Mouse (Mus musculus): ENCODE data around the gene Begain. TPM values are rescaled to one million over a fixed set of nuclear protein-coding genes. Genes with fewer than 3 reads are reported as not detected.

The Begain gene
- 30.8 and 34.0 TPM in 2 replicates for polyA plus RNA-seq (2015; fragmentation: Nextera tagmentation; extraction: Ambion mirVana)

GRCm38 (mm10) chr12:109068167-109068653 lies at the start of gene Begain:
Gene Begain, minus strand, starts transcription at chr12:109068217.
- Histone ChIP-seq H3K36me3 (replicated peaks) (no peaks in the 10 kb centered on the region), H3K9me3 (no peaks in the 10 kb centered on the region), H3K4me1 (peaks cover 18% of the 10 kb centered on the region), H3K9ac (peak within 1 kb of the TSS; percentile 76), H3K27ac (peak within 1 kb of the TSS; percentile 53), H3K4me2 (peak within 1 kb of the TSS; percentile 91), H3K27me3 (replicated peaks) (peaks cover 7% of the 10 kb centered on the region; the same call in 1 of the 2 replicates), H3K4me3 (peak within 1 kb of the TSS; percentile 61)
- ATAC-seq (replicated peaks): peak; percentile 79
- WGBS: 3% methylated on average over 18 of the region's 48 CpGs

GRCm38 (mm10) chr12:109115707-109116106 lies 47.7 kb upstream of the Begain start:
- WGBS: 68% methylated on average over 8 of the region's 8 CpGs

GRCm38 (mm10) chr12:109115161-109115560 lies 47.1 kb upstream of the Begain start:
- H3K36me3 ChIP-seq (replicated peaks): no peaks in the 10 kb centered on the region
- 79% methylated on average over 10 of the region's 10 CpGs for WGBS
- H3K4me2 ChIP-seq: no peak overlapping the region
- peaks cover 11% of the 10 kb centered on the region for H3K4me1 ChIP-seq
- ATAC-seq (replicated peaks): no peak
- H3K9ac ChIP-seq: no peak overlapping the region
- no peaks in the 10 kb centered on the region for H3K27me3 ChIP-seq (replicated peaks)
- H3K27ac ChIP-seq: no peak overlapping the region
- no peaks in the 10 kb centered on the region for H3K9me3 ChIP-seq
- no peak overlapping the region for H3K4me3 ChIP-seq

More at GRCm38 (mm10) chr12:109115707-109116106, 47.7 kb upstream of the Begain start:
- Histone ChIP-seq H3K4me2 (no peak overlapping the region), H3K36me3 (replicated peaks) (no peaks in the 10 kb centered on the region), H3K4me3 (no peak overlapping the region), H3K9ac (no peak overlapping the region), H3K27ac (no peak overlapping the region), H3K27me3 (replicated peaks) (no peaks in the 10 kb centered on the region), H3K4me1 (peaks cover 11% of the 10 kb centered on the region), H3K9me3 (no peaks in the 10 kb centered on the region)
- no peak for ATAC-seq (replicated peaks)

- H3K4me1 ChIP-seq: peaks cover 11% of the 10 kb centered on the region
- H3K27me3 ChIP-seq (replicated peaks): no peaks in the 10 kb centered on the region
- H3K4me2 ChIP-seq: no peak overlapping the region
- H3K27ac ChIP-seq: no peak overlapping the region
- H3K36me3 ChIP-seq (replicated peaks): no peaks in the 10 kb centered on the region
- H3K9me3 ChIP-seq: no peaks in the 10 kb centered on the region
- H3K9ac ChIP-seq: no peak overlapping the region
- no peak overlapping the region for H3K4me3 ChIP-seq
- ATAC-seq (replicated peaks): no peak
- 54% methylated on average over 10 of the region's 10 CpGs for WGBS
Observed at GRCm38 (mm10) chr12:109112996-109113592, 45.1 kb upstream of the Begain start.

- Histone ChIP-seq H3K27ac (no peak overlapping the region), H3K36me3 (replicated peaks) (no peaks in the 10 kb centered on the region), H3K4me2 (no peak overlapping the region), H3K4me3 (no peak overlapping the region), H3K4me1 (peaks cover 11% of the 10 kb centered on the region), H3K27me3 (replicated peaks) (no peaks in the 10 kb centered on the region), H3K9ac (no peak overlapping the region), H3K9me3 (no peaks in the 10 kb centered on the region)
- no peak for ATAC-seq (replicated peaks)
- 43% methylated on average over 9 of the region's 9 CpGs for WGBS
Observed at GRCm38 (mm10) chr12:109112354-109112995, 44.5 kb upstream of the Begain start.

GRCm38 (mm10) chr12:109108911-109109310 lies 40.9 kb upstream of the Begain start:
- Histone ChIP-seq H3K36me3 (replicated peaks) (no peaks in the 10 kb centered on the region), H3K9me3 (no peaks in the 10 kb centered on the region), H3K4me1 (peaks cover 11% of the 10 kb centered on the region), H3K4me2 (no peak overlapping the region), H3K27ac (no peak overlapping the region), H3K4me3 (no peak overlapping the region), H3K9ac (no peak overlapping the region), H3K27me3 (replicated peaks) (no peaks in the 10 kb centered on the region)
- 91% methylated on average over 13 of the region's 13 CpGs for WGBS
- ATAC-seq (replicated peaks): no peak

- H3K4me1 ChIP-seq: no peaks in the 10 kb centered on the region
- no peaks in the 10 kb centered on the region for H3K36me3 ChIP-seq (replicated peaks)
- WGBS: 87% methylated on average over 7 of the region's 7 CpGs
- H3K27me3 ChIP-seq (replicated peaks): no peaks in the 10 kb centered on the region
- no peak for ATAC-seq (replicated peaks)
- no peaks in the 10 kb centered on the region for H3K9me3 ChIP-seq
- H3K4me3 ChIP-seq: no peak overlapping the region
- no peak overlapping the region for H3K4me2 ChIP-seq
- no peak overlapping the region for H3K9ac ChIP-seq
- no peak overlapping the region for H3K27ac ChIP-seq
Observed at GRCm38 (mm10) chr12:109100381-109100780, 32.4 kb upstream of the Begain start.

GRCm38 (mm10) chr12:109090456-109091130 lies 22.6 kb upstream of the Begain start:
- Histone ChIP-seq H3K36me3 (replicated peaks) (no peaks in the 10 kb centered on the region), H3K4me2 (no peak overlapping the region), H3K27ac (no peak overlapping the region), H3K27me3 (replicated peaks) (no peaks in the 10 kb centered on the region), H3K4me3 (no peak overlapping the region), H3K9me3 (no peaks in the 10 kb centered on the region), H3K9ac (no peak overlapping the region), H3K4me1 (no peaks in the 10 kb centered on the region)
- 62% methylated on average over 13 of the region's 13 CpGs for WGBS
- ATAC-seq (replicated peaks): no peak

- Histone ChIP-seq H3K9ac (no peak overlapping the region), H3K9me3 (no peaks in the 10 kb centered on the region), H3K4me3 (no peak overlapping the region), H3K36me3 (replicated peaks) (no peaks in the 10 kb centered on the region), H3K27ac (no peak overlapping the region), H3K4me1 (no peaks in the 10 kb centered on the region), H3K27me3 (replicated peaks) (no peaks in the 10 kb centered on the region), H3K4me2 (no peak overlapping the region)
- ATAC-seq (replicated peaks): no peak
- 86% methylated on average over 14 of the region's 14 CpGs for WGBS
Observed at GRCm38 (mm10) chr12:109090041-109090440, 22.0 kb upstream of the Begain start.

GRCm38 (mm10) chr12:109086111-109086510 lies 18.1 kb upstream of the Begain start:
- no peak overlapping the region for H3K9ac ChIP-seq
- no peak overlapping the region for H3K4me2 ChIP-seq
- WGBS: 76% methylated on average over 2 of the region's 2 CpGs
- no peak for ATAC-seq (replicated peaks)
- H3K4me3 ChIP-seq: no peak overlapping the region
- H3K27ac ChIP-seq: no peak overlapping the region
- no peaks in the 10 kb centered on the region for H3K27me3 ChIP-seq (replicated peaks)
- H3K4me1 ChIP-seq: no peaks in the 10 kb centered on the region
- no peaks in the 10 kb centered on the region for H3K9me3 ChIP-seq
- H3K36me3 ChIP-seq (replicated peaks): no peaks in the 10 kb centered on the region

- no peaks in the 10 kb centered on the region for H3K27me3 ChIP-seq (replicated peaks)
- 47% methylated on average over 8 of the region's 8 CpGs for WGBS
- ATAC-seq (replicated peaks): peak; percentile 48; the same call in 1 of the 2 replicates
- H3K9ac ChIP-seq: no peak overlapping the region
- H3K27ac ChIP-seq: peak overlapping the region; percentile 2; the same call in 1 of the 2 replicates
- no peak overlapping the region for H3K4me2 ChIP-seq
- no peaks in the 10 kb centered on the region for H3K9me3 ChIP-seq
- H3K4me3 ChIP-seq: no peak overlapping the region
- H3K36me3 ChIP-seq (replicated peaks): no peaks in the 10 kb centered on the region
- no peaks in the 10 kb centered on the region for H3K4me1 ChIP-seq
Observed at GRCm38 (mm10) chr12:109085674-109086073, 17.7 kb upstream of the Begain start.

- H3K27me3 ChIP-seq (replicated peaks): no peaks in the 10 kb centered on the region
- no peak overlapping the region for H3K4me2 ChIP-seq
- H3K27ac ChIP-seq: peak overlapping the region; percentile 2; the same call in 1 of the 2 replicates
- no peaks in the 10 kb centered on the region for H3K36me3 ChIP-seq (replicated peaks)
- no peak overlapping the region for H3K9ac ChIP-seq
- WGBS: 61% methylated on average over 5 of the region's 5 CpGs
- H3K4me1 ChIP-seq: no peaks in the 10 kb centered on the region
- H3K9me3 ChIP-seq: no peaks in the 10 kb centered on the region
- H3K4me3 ChIP-seq: no peak overlapping the region
- ATAC-seq (replicated peaks): no peak
Observed at GRCm38 (mm10) chr12:109085046-109085445, 17.0 kb upstream of the Begain start.
